Mouse (Mus musculus) neural tube, embryonic 15.5 days (tissue): ENCODE data around the gene Hivep1. TPM values are rescaled to one million over a fixed set of nuclear protein-coding genes. Genes with fewer than 3 reads are reported as not detected.

Experiments used
- ATAC-seq: fragments of 200-750 bp; cut with Nextera tagmentation; 2 replicates; pipeline ENCODE4 v1.8.0; 2017; ENCODE audit warnings: mild to moderate bottlenecking, moderate TSS enrichment, moderate library complexity; ENCODE audit not compliant: low FRiP score
- H3K27ac ChIP-seq: fragments of 300-500 bp; sonication (generic); replicated peaks from 2 replicates; pipeline ENCODE4 v1.5.1; 2015; ENCODE audit warnings: mild to moderate bottlenecking, inconsistent platforms
- H3K27me3 ChIP-seq: fragments of 300-500 bp; sonication (generic); replicated peaks from 2 replicates; pipeline ENCODE4 v1.6.1; 2015; ENCODE audit warnings: inconsistent platforms
- H3K36me3 ChIP-seq: fragments of 300-500 bp; sonication (generic); 2 replicates; pipeline ENCODE4 v1.6.1; 2015; ENCODE audit warnings: inconsistent platforms
- H3K4me1 ChIP-seq: fragments of 300-500 bp; sonication (generic); 2 replicates; pipeline ENCODE4 v1.6.1; 2015; ENCODE audit warnings: inconsistent platforms
- H3K4me2 ChIP-seq: fragments of 300-500 bp; sonication (generic); 2 replicates; pipeline ENCODE4 v1.6.1; 2015; ENCODE audit warnings: inconsistent platforms, mild to moderate bottlenecking, moderate library complexity
- H3K4me3 ChIP-seq: fragments of 300-500 bp; sonication (generic); replicated peaks from 2 replicates; pipeline ENCODE4 v1.5.1; 2015; ENCODE audit warnings: mild to moderate bottlenecking, inconsistent platforms
- H3K9ac ChIP-seq: fragments of 300-500 bp; sonication (generic); replicated peaks from 2 replicates; pipeline ENCODE4 v1.6.1; 2015; ENCODE audit warnings: mild to moderate bottlenecking, inconsistent platforms
- H3K9me3 ChIP-seq: fragments of 300-500 bp; sonication (generic); replicated peaks from 2 replicates; pipeline ENCODE4 v1.6.1; 2016; ENCODE audit warnings: inconsistent platforms
- WGBS: fragments of 180-500 bp; shearing (Covaris S2); methylation state at CpG from one replicate; pipeline ENCODE4 v1.1.7; 2015; ENCODE audit warnings: mixed read lengths; 5-methylcytosine and 5-hydroxymethylcytosine counted together
- polyA plus RNA-seq: library from polyadenylated mRNA; unstranded; fragments of >200 nt; fragmentation: Nextera tagmentation; extraction: Ambion mirVana; gene quantifications from 2 replicates; pipeline ENCODE4 v1.2.1, GENCODE M21; 2015

Gene Hivep1
- polyA plus RNA-seq, 1 experiment from 2014 or later: 17.6 TPM

- H3K9ac ChIP-seq: no peak overlapping the region
- H3K4me2 ChIP-seq: peak overlapping the region; percentile 7; the same call in 1 of the 2 replicates
Observed at GRCm38 (mm10) chr13:42101440-42102190, 49.8 kb downstream of the Hivep1 start.

GRCm38 (mm10) chr13:42102980-42103379 is 51.2 kb downstream of the Hivep1 start:
- Histone ChIP-seq H3K27ac (peak overlapping the region; percentile 70), H3K4me2 (peak overlapping the region; percentile 47), H3K36me3 (no peaks in the 10 kb centered on the region), H3K4me3 (peak overlapping the region; percentile 21), H3K9ac (peak overlapping the region; percentile 30; the same call in 1 of the 2 replicates), H3K4me1 (peaks cover 38% of the 10 kb centered on the region), H3K9me3 (no peaks in the 10 kb centered on the region), H3K27me3 (no peaks in the 10 kb centered on the region)
- peak; percentile 89 for ATAC-seq
- WGBS: 6% methylated on average over 8 of the region's 8 CpGs

More at GRCm38 (mm10) chr13:42101440-42102190, 49.8 kb downstream of the Hivep1 start:
- H3K36me3 ChIP-seq: no peaks in the 10 kb centered on the region
- H3K4me3 ChIP-seq: no peak overlapping the region
- 39% methylated on average over 13 of the region's 13 CpGs for WGBS
- H3K4me1 ChIP-seq: peaks cover 39% of the 10 kb centered on the region
- no peaks in the 10 kb centered on the region for H3K27me3 ChIP-seq
- peak; percentile 36; the same call in 1 of the 2 replicates for ATAC-seq
- no peaks in the 10 kb centered on the region for H3K9me3 ChIP-seq
- H3K27ac ChIP-seq: peak overlapping the region; percentile 29

GRCm38 (mm10) chr13:42103486-42104166 is 51.8 kb downstream of the Hivep1 start:
- peak; percentile 72; the same call in 1 of the 2 replicates for ATAC-seq
- Histone ChIP-seq H3K9me3 (no peaks in the 10 kb centered on the region), H3K4me1 (peaks cover 44% of the 10 kb centered on the region), H3K4me2 (peak overlapping the region; percentile 47), H3K27me3 (no peaks in the 10 kb centered on the region), H3K9ac (0 out of 2 replicates have a peak overlapping the region, but pooled peaks have one; percentile 30), H3K4me3 (peak overlapping the region; percentile 21), H3K36me3 (no peaks in the 10 kb centered on the region), H3K27ac (peak overlapping the region; percentile 70)
- 41% methylated on average over 11 of the region's 11 CpGs for WGBS

GRCm38 (mm10) chr13:42104371-42104770 is 52.5 kb downstream of the Hivep1 start:
- Histone ChIP-seq H3K4me2 (no peak overlapping the region), H3K4me3 (no peak overlapping the region), H3K27me3 (no peaks in the 10 kb centered on the region), H3K9ac (no peak overlapping the region), H3K36me3 (no peaks in the 10 kb centered on the region), H3K4me1 (peaks cover 46% of the 10 kb centered on the region), H3K27ac (no peak overlapping the region), H3K9me3 (no peaks in the 10 kb centered on the region)
- 88% methylated on average over 3 of the region's 3 CpGs for WGBS
- ATAC-seq: no peak

GRCm38 (mm10) chr13:42108483-42109215 is 56.8 kb downstream of the Hivep1 start:
- H3K27ac ChIP-seq: no peak overlapping the region; the same call in 1 of the 2 replicates
- no peak overlapping the region for H3K9ac ChIP-seq
- no peak overlapping the region for H3K4me2 ChIP-seq
- no peak for ATAC-seq
- 60% methylated on average over 11 of the region's 11 CpGs for WGBS
- no peaks in the 10 kb centered on the region for H3K9me3 ChIP-seq
- no peaks in the 10 kb centered on the region for H3K27me3 ChIP-seq
- H3K4me1 ChIP-seq: peaks cover 31% of the 10 kb centered on the region
- no peaks in the 10 kb centered on the region for H3K36me3 ChIP-seq
- H3K4me3 ChIP-seq: no peak overlapping the region

- Histone ChIP-seq H3K27me3 (no peaks in the 10 kb centered on the region), H3K36me3 (no peaks in the 10 kb centered on the region), H3K9ac (no peak overlapping the region), H3K27ac (no peak overlapping the region), H3K4me3 (no peak overlapping the region), H3K4me1 (peaks cover 28% of the 10 kb centered on the region), H3K4me2 (no peak overlapping the region), H3K9me3 (no peaks in the 10 kb centered on the region)
- 95% methylated on average over 3 of the region's 3 CpGs for WGBS
- no peak for ATAC-seq
Observed at GRCm38 (mm10) chr13:42110416-42110815, 58.6 kb downstream of the Hivep1 start.

- ATAC-seq: no peak
- Histone ChIP-seq H3K27ac (0 out of 2 replicates have a peak overlapping the region, but pooled peaks have one; percentile 23), H3K9ac (no peak overlapping the region), H3K36me3 (no peaks in the 10 kb centered on the region), H3K9me3 (no peaks in the 10 kb centered on the region), H3K27me3 (no peaks in the 10 kb centered on the region), H3K4me2 (no peak overlapping the region), H3K4me1 (peaks cover 32% of the 10 kb centered on the region), H3K4me3 (no peak overlapping the region)
- WGBS: 82% methylated on average over 6 of the region's 6 CpGs
Observed at GRCm38 (mm10) chr13:42112071-42112470, 60.2 kb downstream of the Hivep1 start.

- ATAC-seq: no peak
- H3K9me3 ChIP-seq: no peaks in the 10 kb centered on the region
- whole genome bisulfite sequencing: 42% methylated on average over 5 of the region's 5 CpGs
- no peaks in the 10 kb centered on the region for H3K27me3 ChIP-seq
- no peak overlapping the region for H3K4me3 ChIP-seq
- H3K4me1 ChIP-seq: peaks cover 32% of the 10 kb centered on the region
- 0 out of 2 replicates have a peak overlapping the region, but pooled peaks have one; percentile 23 for H3K27ac ChIP-seq
- H3K4me2 ChIP-seq: no peak overlapping the region
- H3K9ac ChIP-seq: no peak overlapping the region
- H3K36me3 ChIP-seq: no peaks in the 10 kb centered on the region
Observed at GRCm38 (mm10) chr13:42112748-42113147, 60.9 kb downstream of the Hivep1 start.

- Histone ChIP-seq H3K9ac (no peak overlapping the region), H3K4me1 (peaks cover 24% of the 10 kb centered on the region), H3K27me3 (no peaks in the 10 kb centered on the region), H3K36me3 (no peaks in the 10 kb centered on the region), H3K4me3 (no peak overlapping the region), H3K4me2 (no peak overlapping the region), H3K27ac (no peak overlapping the region; the same call in 1 of the 2 replicates), H3K9me3 (no peaks in the 10 kb centered on the region)
- ATAC-seq: no peak
- 82% methylated on average over 7 of the region's 7 CpGs for WGBS
Observed at GRCm38 (mm10) chr13:42113601-42114000, 61.8 kb downstream of the Hivep1 start.

GRCm38 (mm10) chr13:42116301-42116700 is 64.5 kb downstream of the Hivep1 start:
- no peaks in the 10 kb centered on the region for H3K9me3 ChIP-seq
- H3K27me3 ChIP-seq: no peaks in the 10 kb centered on the region
- no peaks in the 10 kb centered on the region for H3K36me3 ChIP-seq
- no peak for ATAC-seq
- no peak overlapping the region for H3K4me2 ChIP-seq
- 90% methylated on average over 6 of the region's 6 CpGs for WGBS
- H3K9ac ChIP-seq: no peak overlapping the region
- peaks cover 26% of the 10 kb centered on the region for H3K4me1 ChIP-seq
- no peak overlapping the region for H3K27ac ChIP-seq
- H3K4me3 ChIP-seq: no peak overlapping the region

- ATAC-seq: no peak
- H3K36me3 ChIP-seq: peaks cover 6% of the 10 kb centered on the region; the same call in 1 of the 2 replicates
- no peak overlapping the region for H3K4me3 ChIP-seq
- no peak overlapping the region for H3K9ac ChIP-seq
- WGBS: 89% methylated on average over 2 of the region's 2 CpGs
- no peaks in the 10 kb centered on the region for H3K27me3 ChIP-seq
- no peak overlapping the region for H3K27ac ChIP-seq
- H3K4me1 ChIP-seq: peaks cover 16% of the 10 kb centered on the region; the same call in 1 of the 2 replicates
- no peaks in the 10 kb centered on the region for H3K9me3 ChIP-seq
- no peak overlapping the region for H3K4me2 ChIP-seq
Observed at GRCm38 (mm10) chr13:42119062-42119461, 67.2 kb downstream of the Hivep1 start.
